Mouse (Mus musculus): Measurements from ENCODE around the gene Wwc2. TPM values are rescaled to one million over a fixed set of nuclear protein-coding genes. Genes with fewer than 3 reads are reported as not detected.

The Wwc2 gene
- polyA plus RNA-seq, 1 experiment from 2014 or later = 11.7 TPM

DNA sequence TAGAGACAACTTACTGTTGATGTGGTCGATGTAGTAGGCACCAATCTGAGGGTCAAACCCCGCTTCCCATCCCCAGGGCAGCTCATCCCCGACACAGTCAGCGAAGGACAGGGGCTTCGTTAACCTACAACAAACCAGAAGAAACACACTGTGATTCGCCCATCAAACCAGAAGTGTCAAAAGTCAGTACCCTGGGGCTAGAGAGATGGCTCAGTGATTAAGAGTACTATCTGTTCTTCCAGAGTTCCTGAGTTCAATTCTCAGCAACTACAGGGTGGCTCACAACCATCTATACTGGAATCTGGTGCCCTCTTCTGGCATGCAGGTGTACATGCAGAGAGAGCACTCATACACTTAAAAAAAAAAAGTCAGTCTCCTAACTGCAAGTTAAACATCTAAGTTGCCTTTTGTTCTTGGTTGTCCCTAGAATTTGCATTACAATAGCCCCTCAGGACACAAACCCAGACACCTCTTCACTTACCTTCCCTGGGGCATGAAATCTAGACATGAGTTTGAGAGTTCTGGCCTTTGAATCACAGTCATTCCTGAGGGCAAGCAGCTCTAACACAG, 70.1 kb downstream of the Wwc2 start:
- H3K4me1 ChIP-seq (replicated peaks) = peaks cover 22% of the 10 kb centered on the region
- H3K9me3 ChIP-seq (replicated peaks) = no peaks in the 10 kb centered on the region
- H3K4me2 ChIP-seq = no peak overlapping the region
- H3K36me3 ChIP-seq = peaks cover 11% of the 10 kb centered on the region
- H3K27ac ChIP-seq = no peak overlapping the region
- no peak for ATAC-seq (replicated peaks; ENCODE audit: insufficient number of reproducible peaks, insufficient read depth, low FRiP score, low read depth)
- 99% methylated on average over 6 of the region's 6 CpGs for WGBS
- H3K27me3 ChIP-seq = no peaks in the 10 kb centered on the region
- H3K9ac ChIP-seq = no peak overlapping the region
- no peak overlapping the region for H3K4me3 ChIP-seq

DNA sequence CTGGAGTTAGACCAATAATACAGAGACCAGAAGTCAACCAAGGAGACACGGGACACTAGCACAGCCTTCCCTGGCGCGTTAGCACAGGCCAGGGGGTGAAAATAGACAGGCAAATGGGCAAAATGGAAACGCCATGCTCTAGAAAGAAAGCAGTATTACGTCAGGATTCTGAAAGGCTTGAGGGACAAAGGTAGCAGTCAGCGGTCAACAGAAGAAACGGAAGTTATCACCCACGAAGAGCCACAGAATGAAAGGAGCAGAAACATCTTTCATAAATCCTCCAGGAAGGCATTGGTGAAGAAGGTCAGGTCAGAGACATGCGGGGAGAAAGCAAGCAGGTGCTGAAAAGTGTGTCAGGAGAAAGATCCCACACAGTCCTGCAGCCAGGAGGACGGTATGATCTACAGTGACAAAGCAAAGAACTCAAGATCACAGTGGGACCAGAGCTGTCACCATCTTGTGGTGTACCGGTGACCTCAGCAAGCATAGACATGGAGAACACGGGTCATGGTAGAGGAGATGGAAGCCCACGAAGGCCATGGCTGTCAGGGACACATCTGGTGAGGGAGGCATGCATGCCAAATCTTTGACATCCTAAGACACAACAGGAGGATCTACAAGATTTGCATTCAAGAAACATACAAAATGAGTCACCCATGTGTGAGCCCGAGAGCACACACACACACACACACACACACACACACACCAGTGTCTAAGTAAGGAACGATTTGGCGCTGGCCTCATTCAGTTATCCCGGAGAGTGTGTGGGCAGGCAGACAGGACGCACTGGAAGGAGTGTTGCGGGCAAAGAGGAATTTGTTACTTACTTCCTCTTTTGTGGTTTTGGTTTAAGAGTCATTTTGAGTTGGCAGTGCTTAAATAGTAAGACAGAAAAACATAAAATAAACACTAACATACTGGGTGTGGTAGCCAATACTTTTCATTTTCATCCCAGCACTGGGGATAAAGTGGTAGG, 73.4 kb downstream of the Wwc2 start:
- ATAC-seq (replicated peaks; ENCODE audit: insufficient number of reproducible peaks, insufficient read depth, low FRiP score, low read depth) = no peak
- 73% methylated on average over 19 of the region's 19 CpGs for WGBS

DNA sequence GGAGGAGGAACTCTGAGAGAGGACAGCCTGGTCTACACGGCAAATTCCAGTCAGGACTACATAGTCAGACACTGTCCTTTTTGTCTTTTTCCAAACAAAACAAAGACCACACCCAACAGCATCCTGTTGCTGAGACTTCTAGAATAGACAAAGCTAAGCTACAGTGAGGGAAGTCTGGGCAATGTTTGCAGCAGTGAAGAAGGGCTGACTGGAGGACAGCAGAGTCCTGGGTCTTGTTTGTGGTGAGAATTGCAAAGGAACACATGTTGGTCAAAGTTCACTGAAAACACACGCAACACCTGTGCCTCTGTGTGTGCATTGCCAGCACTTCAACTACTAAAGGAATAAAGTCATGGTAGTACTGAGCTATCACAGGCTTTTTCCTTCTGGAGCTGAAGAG, 75.2 kb downstream of the Wwc2 start:
- Histone ChIP-seq H3K27ac (no peak overlapping the region), H3K9me3 (replicated peaks) (no peaks in the 10 kb centered on the region), H3K4me1 (replicated peaks) (peaks cover 9% of the 10 kb centered on the region; the same call in 1 of the 2 replicates), H3K4me2 (no peak overlapping the region), H3K4me3 (no peak overlapping the region), H3K27me3 (no peaks in the 10 kb centered on the region), H3K9ac (no peak overlapping the region), H3K36me3 (peaks cover 11% of the 10 kb centered on the region)
- 63% methylated on average over 2 of the region's 2 CpGs for WGBS
- ATAC-seq (replicated peaks; ENCODE audit: insufficient number of reproducible peaks, insufficient read depth, low FRiP score, low read depth) = no peak

More for the DNA sequence above, 73.4 kb downstream of the Wwc2 start:
- H3K4me1 ChIP-seq (replicated peaks) = peaks cover 12% of the 10 kb centered on the region; the same call in 1 of the 2 replicates
- H3K9ac ChIP-seq = no peak overlapping the region
- peaks cover 11% of the 10 kb centered on the region for H3K36me3 ChIP-seq
- no peak overlapping the region for H3K27ac ChIP-seq
- no peak overlapping the region for H3K4me2 ChIP-seq
- H3K27me3 ChIP-seq = no peaks in the 10 kb centered on the region
- no peaks in the 10 kb centered on the region for H3K9me3 ChIP-seq (replicated peaks)
- H3K4me3 ChIP-seq = no peak overlapping the region

DNA sequence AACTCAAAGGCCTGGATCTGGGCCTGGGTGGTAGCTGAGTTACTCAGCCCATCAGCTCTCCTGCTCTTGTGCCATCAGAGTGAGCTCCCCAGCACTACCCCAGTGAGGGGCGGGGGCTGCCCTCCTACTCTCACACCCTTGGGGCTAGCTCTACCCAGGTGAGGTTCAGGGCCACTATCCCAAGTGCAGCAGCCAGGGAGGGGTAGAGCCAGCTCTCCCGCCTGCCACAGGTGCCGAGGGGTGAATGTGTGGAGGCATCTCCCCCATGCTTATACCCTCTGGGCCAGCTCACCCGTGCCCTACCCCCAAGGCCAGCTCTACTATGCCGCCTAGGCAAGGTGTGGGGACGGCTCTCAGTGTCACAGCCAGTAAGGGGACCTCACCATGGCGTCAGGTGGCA, 75.8 kb downstream of the Wwc2 start:
- H3K27me3 ChIP-seq = no peaks in the 10 kb centered on the region
- H3K27ac ChIP-seq = no peak overlapping the region
- no peak for ATAC-seq (replicated peaks; ENCODE audit: insufficient number of reproducible peaks, insufficient read depth, low FRiP score, low read depth)

DNA sequence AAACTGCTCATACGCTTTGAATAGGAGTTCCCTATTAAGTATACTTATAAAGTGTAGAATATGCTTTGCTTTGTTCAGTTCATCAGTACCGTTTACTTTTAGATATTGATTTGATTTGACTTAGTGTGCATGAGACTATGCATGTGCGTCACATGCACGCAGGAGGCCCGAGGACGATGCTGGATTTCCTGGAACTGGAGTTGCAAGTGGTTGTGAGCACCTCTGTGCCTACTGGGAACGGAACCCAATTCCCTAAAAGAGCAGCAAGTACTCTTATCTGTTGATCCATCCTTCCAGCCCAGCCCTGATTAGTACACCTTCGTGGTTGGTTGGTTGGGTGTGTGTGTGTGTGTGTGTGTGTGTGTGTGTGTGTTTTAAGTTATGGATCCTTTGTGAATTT, 76.6 kb downstream of the Wwc2 start:
- Histone ChIP-seq H3K9me3 (replicated peaks) (no peaks in the 10 kb centered on the region), H3K4me1 (replicated peaks) (peaks cover 9% of the 10 kb centered on the region; the same call in 1 of the 2 replicates), H3K4me3 (no peak overlapping the region), H3K4me2 (no peak overlapping the region), H3K27ac (no peak overlapping the region), H3K27me3 (no peaks in the 10 kb centered on the region), H3K9ac (no peak overlapping the region), H3K36me3 (peaks cover 3% of the 10 kb centered on the region; the same call in 1 of the 2 replicates)
- WGBS = 93% methylated on average over 8 of the region's 8 CpGs
- ATAC-seq (replicated peaks; ENCODE audit: insufficient number of reproducible peaks, insufficient read depth, low FRiP score, low read depth) = no peak

More for the DNA sequence above, 75.8 kb downstream of the Wwc2 start:
- H3K4me2 ChIP-seq = no peak overlapping the region
- no peak overlapping the region for H3K4me3 ChIP-seq
- no peaks in the 10 kb centered on the region for H3K9me3 ChIP-seq (replicated peaks)
- no peak overlapping the region for H3K9ac ChIP-seq
- 90% methylated on average over 7 of the region's 7 CpGs for WGBS
- peaks cover 5% of the 10 kb centered on the region for H3K36me3 ChIP-seq
- peaks cover 9% of the 10 kb centered on the region; the same call in 1 of the 2 replicates for H3K4me1 ChIP-seq (replicated peaks)

DNA sequence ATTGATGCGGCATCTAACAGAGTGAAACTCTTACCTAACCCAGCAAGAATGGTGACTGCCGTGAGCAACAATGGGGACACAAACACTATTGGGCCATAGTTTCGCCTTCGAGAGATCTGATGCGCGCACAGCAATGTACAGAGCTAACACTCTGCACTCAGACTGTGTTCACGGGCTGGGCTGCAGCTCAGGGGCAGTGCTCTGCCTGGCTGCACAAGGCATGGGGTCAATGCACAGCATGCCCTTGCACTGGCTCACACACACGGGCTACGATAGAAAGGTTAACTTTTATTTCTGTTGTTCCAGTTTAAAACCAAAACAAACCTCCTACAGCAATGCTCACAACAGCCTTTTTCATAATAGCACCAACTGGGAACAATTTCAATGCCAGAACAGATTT, 77.1 kb downstream of the Wwc2 start:
- no peaks in the 10 kb centered on the region for H3K36me3 ChIP-seq
- H3K4me2 ChIP-seq = no peak overlapping the region
- 93% methylated on average over 9 of the region's 9 CpGs for WGBS
- H3K9me3 ChIP-seq (replicated peaks) = no peaks in the 10 kb centered on the region
- no peak overlapping the region for H3K9ac ChIP-seq
- H3K27me3 ChIP-seq = no peaks in the 10 kb centered on the region
- H3K4me1 ChIP-seq (replicated peaks) = peaks cover 9% of the 10 kb centered on the region; the same call in 1 of the 2 replicates
- no peak overlapping the region for H3K27ac ChIP-seq
- H3K4me3 ChIP-seq = no peak overlapping the region
- no peak for ATAC-seq (replicated peaks; ENCODE audit: insufficient number of reproducible peaks, insufficient read depth, low FRiP score, low read depth)

DNA sequence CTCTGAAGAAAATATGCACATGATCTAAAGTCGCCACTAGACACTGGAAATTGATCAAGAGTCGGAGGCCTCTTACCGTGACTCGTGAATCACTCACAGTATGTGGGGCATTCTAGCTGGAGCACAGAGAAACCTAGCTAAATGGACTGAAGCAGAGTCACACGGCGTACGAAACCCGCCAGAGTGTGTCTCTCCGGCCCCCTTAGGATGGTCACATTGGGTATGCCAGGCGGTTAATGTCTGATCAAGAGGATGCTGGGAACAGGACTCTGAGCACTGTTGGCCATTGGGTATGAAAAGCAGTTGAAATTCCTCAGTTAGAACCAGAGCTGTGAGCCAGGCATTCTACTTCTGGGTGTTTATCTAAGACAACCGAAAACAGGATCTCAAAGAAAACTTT, 81.0 kb downstream of the Wwc2 start:
- H3K9me3 ChIP-seq (replicated peaks) = no peaks in the 10 kb centered on the region
- 97% methylated on average over 11 of the region's 11 CpGs for WGBS
- H3K4me2 ChIP-seq = no peak overlapping the region
- H3K4me1 ChIP-seq (replicated peaks) = no peaks in the 10 kb centered on the region; the same call in 1 of the 2 replicates
- no peak for ATAC-seq (replicated peaks; ENCODE audit: insufficient number of reproducible peaks, insufficient read depth, low FRiP score, low read depth)
- H3K36me3 ChIP-seq = no peaks in the 10 kb centered on the region
- H3K27me3 ChIP-seq = no peaks in the 10 kb centered on the region
- no peak overlapping the region for H3K9ac ChIP-seq
- H3K27ac ChIP-seq = no peak overlapping the region
- H3K4me3 ChIP-seq = no peak overlapping the region

DNA sequence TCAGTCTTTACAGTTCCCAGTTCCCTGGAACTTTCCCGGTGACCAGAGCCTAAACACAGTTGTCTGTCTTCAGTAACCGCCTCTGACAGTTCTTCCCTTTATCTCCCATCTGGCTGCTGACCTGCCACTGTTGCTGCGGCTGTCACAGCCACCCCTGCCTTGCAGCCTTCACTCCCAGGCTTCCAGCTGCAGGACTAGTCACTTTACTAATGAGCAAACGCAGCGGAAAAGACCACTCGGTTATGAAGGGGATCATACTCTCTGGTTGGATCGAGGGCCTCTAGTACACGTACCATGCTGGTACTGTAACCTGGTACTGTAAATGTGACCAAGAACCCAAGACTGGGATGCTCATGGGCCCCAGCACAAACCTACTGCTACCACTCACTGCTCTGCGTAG, 83.7 kb downstream of the Wwc2 start:
- Histone ChIP-seq H3K27me3 (no peaks in the 10 kb centered on the region), H3K9ac (no peak overlapping the region), H3K36me3 (no peaks in the 10 kb centered on the region), H3K4me1 (replicated peaks) (no peaks in the 10 kb centered on the region; the same call in 1 of the 2 replicates), H3K9me3 (replicated peaks) (no peaks in the 10 kb centered on the region), H3K27ac (no peak overlapping the region), H3K4me3 (no peak overlapping the region), H3K4me2 (no peak overlapping the region)
- no peak for ATAC-seq (replicated peaks; ENCODE audit: insufficient number of reproducible peaks, insufficient read depth, low FRiP score, low read depth)
- WGBS = 53% methylated on average over 9 of the region's 9 CpGs

DNA sequence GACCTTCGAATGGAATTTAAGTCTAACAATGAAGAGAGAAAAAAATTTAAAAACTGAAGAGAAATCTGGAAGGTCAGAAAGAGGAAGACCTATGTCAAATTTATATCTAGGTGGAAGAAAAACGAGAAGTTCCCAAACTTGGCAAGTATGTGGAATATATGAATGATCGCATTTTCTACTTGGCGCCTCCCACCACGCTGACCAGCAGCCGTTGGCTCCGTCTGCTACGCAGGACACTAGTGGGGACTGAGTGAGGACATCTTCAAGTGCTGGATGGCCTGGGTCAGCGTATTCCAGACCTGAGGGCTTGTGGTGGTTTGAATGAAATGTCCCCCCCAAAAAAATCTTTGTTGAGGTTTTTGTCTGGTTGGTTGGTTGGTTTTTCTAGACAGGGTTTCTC, 84.6 kb downstream of the Wwc2 start:
- Histone ChIP-seq H3K27ac (no peak overlapping the region), H3K36me3 (no peaks in the 10 kb centered on the region), H3K9ac (no peak overlapping the region), H3K4me1 (replicated peaks) (no peaks in the 10 kb centered on the region; the same call in 1 of the 2 replicates), H3K4me2 (no peak overlapping the region), H3K27me3 (no peaks in the 10 kb centered on the region), H3K4me3 (no peak overlapping the region), H3K9me3 (replicated peaks) (no peaks in the 10 kb centered on the region)
- ATAC-seq (replicated peaks; ENCODE audit: insufficient number of reproducible peaks, insufficient read depth, low FRiP score, low read depth) = no peak
- 65% methylated on average over 9 of the region's 9 CpGs for WGBS

DNA sequence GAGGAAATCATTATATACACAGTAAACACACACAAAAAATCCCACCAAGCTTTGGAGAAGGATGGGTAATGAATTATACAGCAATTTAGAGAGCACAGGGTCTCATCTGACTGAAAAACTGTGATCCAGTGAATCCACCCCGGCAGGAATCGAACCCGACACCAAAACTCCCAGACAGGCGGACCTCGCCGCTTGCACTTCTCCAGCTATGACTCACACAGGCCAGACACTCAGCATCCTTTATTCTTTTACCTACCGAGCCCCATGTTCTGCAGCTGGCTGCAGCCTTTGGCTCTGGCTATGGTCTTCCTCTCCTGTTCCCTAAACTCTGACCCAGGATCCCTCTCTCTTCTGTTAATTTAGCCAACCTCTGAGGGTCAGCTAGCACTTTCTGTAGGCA, 85.5 kb downstream of the Wwc2 start:
- no peaks in the 10 kb centered on the region; the same call in 1 of the 2 replicates for H3K4me1 ChIP-seq (replicated peaks)
- no peak overlapping the region for H3K4me2 ChIP-seq
- no peaks in the 10 kb centered on the region for H3K27me3 ChIP-seq
- ATAC-seq (replicated peaks; ENCODE audit: insufficient number of reproducible peaks, insufficient read depth, low FRiP score, low read depth) = no peak
- no peaks in the 10 kb centered on the region for H3K9me3 ChIP-seq (replicated peaks)
- H3K9ac ChIP-seq = no peak overlapping the region
- peaks cover 2% of the 10 kb centered on the region; the same call in 1 of the 2 replicates for H3K36me3 ChIP-seq
- WGBS = 80% methylated on average over 7 of the region's 7 CpGs
- no peak overlapping the region for H3K27ac ChIP-seq
- H3K4me3 ChIP-seq = no peak overlapping the region

DNA sequence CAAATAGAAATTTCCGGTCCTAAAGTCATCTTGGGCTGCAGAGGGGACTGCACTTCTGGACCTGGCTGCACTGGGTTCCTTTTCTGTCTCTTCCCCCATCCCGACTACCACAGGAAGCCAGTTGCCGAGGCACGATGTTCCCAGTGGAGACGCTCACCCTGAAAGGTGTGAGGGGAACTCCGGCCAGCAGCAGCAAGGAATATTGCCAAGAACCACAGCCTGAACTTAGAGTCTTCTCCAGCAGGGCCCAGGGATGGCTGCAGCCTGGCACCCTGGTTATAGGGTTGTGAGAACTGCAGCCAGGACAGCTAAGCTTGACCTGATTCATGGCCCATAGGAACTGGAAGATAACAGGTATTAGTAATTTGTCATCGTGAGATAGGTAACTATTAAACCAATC, 86.7 kb downstream of the Wwc2 start:
- 49% methylated on average over 7 of the region's 7 CpGs for WGBS
- Histone ChIP-seq H3K9ac (no peak overlapping the region), H3K27ac (no peak overlapping the region), H3K4me3 (no peak overlapping the region), H3K27me3 (no peaks in the 10 kb centered on the region), H3K36me3 (peaks cover 4% of the 10 kb centered on the region; the same call in 1 of the 2 replicates), H3K9me3 (replicated peaks) (no peaks in the 10 kb centered on the region), H3K4me2 (no peak overlapping the region), H3K4me1 (replicated peaks) (no peaks in the 10 kb centered on the region; the same call in 1 of the 2 replicates)
- no peak for ATAC-seq (replicated peaks; ENCODE audit: insufficient number of reproducible peaks, insufficient read depth, low FRiP score, low read depth)
